Mouse (Mus musculus) stomach, embryonic 16.5 days (tissue): ENCODE measurements around the gene Nckap5l. TPM values are rescaled to one million over a fixed set of nuclear protein-coding genes. Genes with fewer than 3 reads are reported as not detected.
A peak's percentile ranks its signal among the peaks of the same experiment; 100 is the strongest.

Source experiments
- ATAC-seq: fragments of 200-750 bp; cut with Nextera tagmentation; 2 replicates; pipeline ENCODE4 v1.8.0; 2017; ENCODE audit warnings: moderate number of reproducible peaks, moderate TSS enrichment; ENCODE audit not compliant: insufficient read depth, low FRiP score
- H3K27ac ChIP-seq: fragments of 300-500 bp; sonication (generic); 2 replicates; pipeline ENCODE4 v1.5.1; 2014; ENCODE audit warnings: low read length
- H3K27me3 ChIP-seq: fragments of 300-500 bp; sonication (generic); 2 replicates; pipeline ENCODE4 v1.6.1; 2014; ENCODE audit warnings: low read length, control low read depth, mixed read lengths; ENCODE audit not compliant: control insufficient read depth, insufficient read depth
- H3K36me3 ChIP-seq: fragments of 300-500 bp; sonication (generic); 2 replicates; pipeline ENCODE4 v1.6.1; 2014; ENCODE audit warnings: low read length; ENCODE audit not compliant: control insufficient read depth, insufficient read depth
- H3K4me1 ChIP-seq: fragments of 300-500 bp; sonication (generic); 2 replicates; pipeline ENCODE4 v1.6.1; 2014; ENCODE audit warnings: low read length, control low read depth, mixed read lengths; ENCODE audit not compliant: control insufficient read depth, insufficient read depth
- H3K4me2 ChIP-seq: fragments of 300-500 bp; sonication (generic); 2 replicates; pipeline ENCODE4 v1.6.1; 2014; ENCODE audit warnings: low read depth, low read length, mixed read lengths
- H3K4me3 ChIP-seq: fragments of 300-500 bp; sonication (generic); replicated peaks from 2 replicates; pipeline ENCODE4 v1.5.1; 2014; ENCODE audit warnings: mild to moderate bottlenecking, low read length
- H3K9ac ChIP-seq: fragments of 300-500 bp; sonication (generic); 2 replicates; pipeline ENCODE4 v1.6.1; 2014; ENCODE audit warnings: low read length
- H3K9me3 ChIP-seq: fragments of 300-500 bp; sonication (generic); replicated peaks from 2 replicates; pipeline ENCODE4 v1.6.1; 2016; ENCODE audit warnings: low read length, control low read depth; ENCODE audit not compliant: control insufficient read depth
- WGBS: fragments of 180-500 bp; shearing (Covaris S2); extraction: QIAGEN DNeasy Blood & Tissue Kit; methylation state at CpG from one replicate; pipeline ENCODE4 v1.1.7; 2014; 5-methylcytosine and 5-hydroxymethylcytosine counted together
- polyA plus RNA-seq: library from polyadenylated mRNA; unstranded; fragments of >200 nt; fragmentation: Nextera tagmentation; extraction: Ambion mirVana; gene quantifications from 2 replicates; pipeline ENCODE4 v1.2.1, GENCODE M21; 2015

The Nckap5l gene
- polyA plus RNA-seq, 1 experiment from 2014 or later, result 4.6 TPM

- H3K36me3 ChIP-seq, result no peaks in the 10 kb centered on the region
- H3K4me1 ChIP-seq, result peaks cover 21% of the 10 kb centered on the region
- H3K4me2 ChIP-seq, result no peak overlapping the region
- no peaks in the 10 kb centered on the region for H3K27me3 ChIP-seq
- H3K4me3 ChIP-seq, result no peak overlapping the region
- no peaks in the 10 kb centered on the region for H3K9me3 ChIP-seq
- 68% methylated on average over 4 of the region's 4 CpGs for WGBS
- no peak overlapping the region for H3K9ac ChIP-seq
- no peak overlapping the region; the same call in 1 of the 2 replicates for H3K27ac ChIP-seq
- ATAC-seq, result no peak
Measured at GRCm38 (mm10) chr15:99498356-99498755, 40.8 kb upstream of the Nckap5l start.

GRCm38 (mm10) chr15:99497527-99498242 lies 40.1 kb upstream of the Nckap5l start:
- WGBS, result 41% methylated on average over 12 of the region's 12 CpGs
- no peak overlapping the region for H3K9ac ChIP-seq
- H3K4me3 ChIP-seq, result no peak overlapping the region
- no peaks in the 10 kb centered on the region for H3K9me3 ChIP-seq
- ATAC-seq, result no peak
- H3K27ac ChIP-seq, result no peak overlapping the region
- H3K36me3 ChIP-seq, result no peaks in the 10 kb centered on the region
- H3K4me1 ChIP-seq, result peaks cover 19% of the 10 kb centered on the region
- H3K27me3 ChIP-seq, result no peaks in the 10 kb centered on the region
- no peak overlapping the region for H3K4me2 ChIP-seq

- 10% methylated on average over 4 of the region's 4 CpGs for WGBS
- Histone ChIP-seq H3K36me3 (no peaks in the 10 kb centered on the region), H3K9ac (no peak overlapping the region), H3K27me3 (no peaks in the 10 kb centered on the region), H3K4me2 (no peak overlapping the region), H3K4me1 (peaks cover 13% of the 10 kb centered on the region), H3K27ac (no peak overlapping the region), H3K9me3 (no peaks in the 10 kb centered on the region), H3K4me3 (no peak overlapping the region)
- 0 out of 2 replicates have a peak, but pooled peaks have one; percentile 11 for ATAC-seq
Measured at GRCm38 (mm10) chr15:99497061-99497460, 39.5 kb upstream of the Nckap5l start.

GRCm38 (mm10) chr15:99484745-99485144 lies 27.2 kb upstream of the Nckap5l start:
- Histone ChIP-seq H3K4me1 (no peaks in the 10 kb centered on the region), H3K9me3 (no peaks in the 10 kb centered on the region), H3K27me3 (no peaks in the 10 kb centered on the region), H3K9ac (no peak overlapping the region), H3K4me2 (no peak overlapping the region), H3K27ac (no peak overlapping the region), H3K4me3 (no peak overlapping the region), H3K36me3 (no peaks in the 10 kb centered on the region)
- whole genome bisulfite sequencing, result 60% methylated on average over 6 of the region's 6 CpGs
- ATAC-seq, result no peak

- 61% methylated on average over 1 of the region's 1 CpGs for WGBS
- no peaks in the 10 kb centered on the region for H3K27me3 ChIP-seq
- no peak for ATAC-seq
- H3K4me1 ChIP-seq, result peaks cover 6% of the 10 kb centered on the region
- no peaks in the 10 kb centered on the region for H3K9me3 ChIP-seq
- H3K9ac ChIP-seq, result no peak overlapping the region
- H3K27ac ChIP-seq, result no peak overlapping the region
- no peak overlapping the region for H3K4me3 ChIP-seq
- H3K36me3 ChIP-seq, result 0 out of 2 replicates have a peak, but pooled peaks cover 2% of the 10 kb centered on the region
- H3K4me2 ChIP-seq, result no peak overlapping the region
Measured at GRCm38 (mm10) chr15:99475814-99476213, 18.3 kb upstream of the Nckap5l start.

GRCm38 (mm10) chr15:99474576-99474926 lies 17.0 kb upstream of the Nckap5l start, which contains the start of gene Bcdin3d:
TSS of gene Bcdin3d (minus strand) at chr15:99474730.
- 2% methylated on average over 26 of the region's 26 CpGs for WGBS
- H3K4me3 ChIP-seq, result peak within 1 kb of the TSS; percentile 98
- peak within 1 kb of the TSS; percentile 83 for H3K4me2 ChIP-seq
- peaks cover 6% of the 10 kb centered on the region for H3K4me1 ChIP-seq
- peak within 1 kb of the TSS; percentile 89 for H3K9ac ChIP-seq
- no peaks in the 10 kb centered on the region for H3K9me3 ChIP-seq
- ATAC-seq, result peak; percentile 87
- peaks cover 10% of the 10 kb centered on the region; the same call in 1 of the 2 replicates for H3K36me3 ChIP-seq
- H3K27me3 ChIP-seq, result no peaks in the 10 kb centered on the region
- H3K27ac ChIP-seq, result peak within 1 kb of the TSS; percentile 96

- ATAC-seq, result peak; percentile 77
- 3% methylated on average over 38 of the region's 38 CpGs for WGBS
- H3K36me3 ChIP-seq, result peaks cover 10% of the 10 kb centered on the region; the same call in 1 of the 2 replicates
- H3K4me2 ChIP-seq, result peak overlapping the region; percentile 83
- no peaks in the 10 kb centered on the region for H3K9me3 ChIP-seq
- peak overlapping the region; percentile 98 for H3K4me3 ChIP-seq
- peak overlapping the region; percentile 96 for H3K27ac ChIP-seq
- peaks cover 6% of the 10 kb centered on the region for H3K4me1 ChIP-seq
- no peaks in the 10 kb centered on the region for H3K27me3 ChIP-seq
- H3K9ac ChIP-seq, result peak overlapping the region; percentile 89
Measured at GRCm38 (mm10) chr15:99473801-99474575, 16.4 kb upstream of the Nckap5l start.

- Histone ChIP-seq H3K27ac (no peak overlapping the region), H3K4me1 (peaks cover 6% of the 10 kb centered on the region), H3K4me2 (peak overlapping the region; percentile 83; the same call in 1 of the 2 replicates), H3K9ac (no peak overlapping the region), H3K9me3 (no peaks in the 10 kb centered on the region), H3K27me3 (no peaks in the 10 kb centered on the region), H3K4me3 (no peak overlapping the region), H3K36me3 (peaks cover 10% of the 10 kb centered on the region; the same call in 1 of the 2 replicates)
- 82% methylated on average over 7 of the region's 7 CpGs for WGBS
- no peak for ATAC-seq
Measured at GRCm38 (mm10) chr15:99472972-99473371, 15.4 kb upstream of the Nckap5l start.

GRCm38 (mm10) chr15:99471677-99472063 lies 14.1 kb upstream of the Nckap5l start:
- Histone ChIP-seq H3K36me3 (peaks cover 10% of the 10 kb centered on the region; the same call in 1 of the 2 replicates), H3K4me2 (no peak overlapping the region), H3K4me1 (peaks cover 6% of the 10 kb centered on the region), H3K27ac (no peak overlapping the region), H3K4me3 (no peak overlapping the region), H3K27me3 (no peaks in the 10 kb centered on the region), H3K9ac (no peak overlapping the region), H3K9me3 (no peaks in the 10 kb centered on the region)
- 71% methylated on average over 14 of the region's 14 CpGs for WGBS
- no peak for ATAC-seq
